Mouse (Mus musculus) forebrain, embryonic 16.5 days (tissue): ENCODE data around the gene 6030408B16Rik. TPM values are rescaled to one million over a fixed set of nuclear protein-coding genes. Genes with fewer than 3 reads are reported as not detected.

Experiments
- ATAC-seq: fragments of 200-750 bp; cut with Nextera tagmentation; 2 replicates; pipeline ENCODE4 v1.8.0; 2017; ENCODE audit warnings: mild to moderate bottlenecking, moderate library complexity
- H3K27ac ChIP-seq: fragments of 300-500 bp; sonication (generic); 2 replicates; pipeline ENCODE4 v1.5.1; 2014; ENCODE audit warnings: low read length, control low read depth
- H3K27me3 ChIP-seq: fragments of 300-500 bp; sonication (generic); replicated peaks from 2 replicates; pipeline ENCODE4 v1.6.1; 2014; ENCODE audit warnings: low read length; ENCODE audit not compliant: control insufficient read depth, insufficient read depth
- H3K36me3 ChIP-seq: fragments of 300-500 bp; sonication (generic); 2 replicates; pipeline ENCODE4 v1.6.1; 2014; ENCODE audit not compliant: control insufficient read depth, insufficient read depth
- H3K4me1 ChIP-seq: fragments of 300-500 bp; sonication (generic); replicated peaks from 2 replicates; pipeline ENCODE4 v1.6.1; 2014; ENCODE audit warnings: low read length; ENCODE audit not compliant: control insufficient read depth, insufficient read depth
- H3K4me2 ChIP-seq: fragments of 300-500 bp; sonication (generic); 2 replicates; pipeline ENCODE4 v1.6.1; 2014; ENCODE audit warnings: mild to moderate bottlenecking, low read length, control low read depth
- H3K4me3 ChIP-seq: fragments of 300-500 bp; sonication (generic); replicated peaks from 2 replicates; pipeline ENCODE4 v1.5.1; 2014; ENCODE audit warnings: mild to moderate bottlenecking, low read length, control low read depth
- H3K9ac ChIP-seq: fragments of 300-500 bp; sonication (generic); replicated peaks from 2 replicates; pipeline ENCODE4 v1.6.1; 2014; ENCODE audit warnings: low read depth, low read length, control low read depth
- H3K9me3 ChIP-seq: fragments of 300-500 bp; sonication (generic); 2 replicates; pipeline ENCODE4 v1.6.1; 2016; ENCODE audit warnings: low read length; ENCODE audit not compliant: control insufficient read depth
- WGBS: fragments of 180-500 bp; shearing (Covaris S2); extraction: QIAGEN DNeasy Blood & Tissue Kit; methylation state at CpG from one replicate; pipeline ENCODE4 v1.1.7; 2014; 5-methylcytosine and 5-hydroxymethylcytosine counted together
- polyA plus RNA-seq: library from polyadenylated mRNA; unstranded; fragments of >200 nt; fragmentation: Nextera tagmentation; extraction: Ambion mirVana; gene quantifications from 2 replicates; pipeline ENCODE4 v1.2.1, GENCODE M21; 2015

Gene 6030408B16Rik
- polyA plus RNA-seq, 1 experiment from 2014 or later, result 0.30 TPM

GRCm38 (mm10) chr15:101333648-101334047, 40.6 kb downstream of the 6030408B16Rik start:
- Histone ChIP-seq H3K9ac (no peak overlapping the region), H3K9me3 (no peaks in the 10 kb centered on the region), H3K4me2 (no peak overlapping the region), H3K27me3 (no peaks in the 10 kb centered on the region), H3K4me1 (no peaks in the 10 kb centered on the region), H3K27ac (no peak overlapping the region), H3K4me3 (no peak overlapping the region), H3K36me3 (no peaks in the 10 kb centered on the region)
- ATAC-seq, result no peak
- 54% methylated on average over 4 of the region's 4 CpGs for WGBS

GRCm38 (mm10) chr15:101336474-101337174, 43.6 kb downstream of the 6030408B16Rik start:
- H3K27me3 ChIP-seq, result no peaks in the 10 kb centered on the region
- no peak overlapping the region for H3K4me2 ChIP-seq
- no peak for ATAC-seq
- no peak overlapping the region for H3K9ac ChIP-seq
- peaks cover 5% of the 10 kb centered on the region; the same call in 1 of the 2 replicates for H3K4me1 ChIP-seq
- H3K36me3 ChIP-seq, result no peaks in the 10 kb centered on the region
- WGBS, result 50% methylated on average over 24 of the region's 24 CpGs
- H3K9me3 ChIP-seq, result no peaks in the 10 kb centered on the region
- H3K27ac ChIP-seq, result no peak overlapping the region
- H3K4me3 ChIP-seq, result no peak overlapping the region

GRCm38 (mm10) chr15:101338359-101338758, 45.3 kb downstream of the 6030408B16Rik start:
- Histone ChIP-seq H3K4me1 (peaks cover 5% of the 10 kb centered on the region; the same call in 1 of the 2 replicates), H3K4me2 (no peak overlapping the region), H3K4me3 (no peak overlapping the region), H3K9ac (no peak overlapping the region), H3K27me3 (no peaks in the 10 kb centered on the region), H3K9me3 (no peaks in the 10 kb centered on the region), H3K27ac (no peak overlapping the region), H3K36me3 (no peaks in the 10 kb centered on the region)
- 80% methylated on average over 4 of the region's 4 CpGs for WGBS
- no peak for ATAC-seq

GRCm38 (mm10) chr15:101339537-101339936, 46.5 kb downstream of the 6030408B16Rik start:
- H3K4me3 ChIP-seq, result no peak overlapping the region
- peak; percentile 97 for ATAC-seq
- H3K9ac ChIP-seq, result no peak overlapping the region
- 0% methylated on average over 2 of the region's 2 CpGs for WGBS
- H3K9me3 ChIP-seq, result no peaks in the 10 kb centered on the region
- H3K4me2 ChIP-seq, result no peak overlapping the region
- no peak overlapping the region for H3K27ac ChIP-seq
- H3K27me3 ChIP-seq, result no peaks in the 10 kb centered on the region
- no peaks in the 10 kb centered on the region for H3K36me3 ChIP-seq
- peaks cover 5% of the 10 kb centered on the region; the same call in 1 of the 2 replicates for H3K4me1 ChIP-seq

- 67% methylated on average over 5 of the region's 5 CpGs for WGBS
- no peak for ATAC-seq
- H3K4me1 ChIP-seq, result peaks cover 5% of the 10 kb centered on the region; the same call in 1 of the 2 replicates
- H3K27me3 ChIP-seq, result no peaks in the 10 kb centered on the region
- H3K4me2 ChIP-seq, result no peak overlapping the region
- H3K4me3 ChIP-seq, result no peak overlapping the region
- H3K27ac ChIP-seq, result no peak overlapping the region
- no peaks in the 10 kb centered on the region for H3K9me3 ChIP-seq
- no peak overlapping the region for H3K9ac ChIP-seq
- H3K36me3 ChIP-seq, result no peaks in the 10 kb centered on the region
These were observed 48.9 kb downstream of the 6030408B16Rik start for GRCm38 (mm10) chr15:101341797-101342515.

Other genes with a start within 250 kb of the 6030408B16Rik start
- not detected in 2 replicates for gene Gm47841, start 245.8 kb upstream of the 6030408B16Rik start, polyA plus RNA-seq
- gene Fignl2, start 214.6 kb upstream of the 6030408B16Rik start, polyA plus RNA-seq, result 0.05 TPM in 1 of 2 replicates, not detected in the other
- not detected in 2 replicates for gene Ankrd33, start 177.5 kb upstream of the 6030408B16Rik start, polyA plus RNA-seq
- 8.0 and 8.4 TPM in 2 replicates for gene Acvrl1, start 164.7 kb upstream of the 6030408B16Rik start, polyA plus RNA-seq
- gene Acvr1b, start 119.1 kb upstream of the 6030408B16Rik start, polyA plus RNA-seq, result 26.0 and 27.4 TPM in 2 replicates
- gene Grasp, start 69.0 kb upstream of the 6030408B16Rik start, polyA plus RNA-seq, result 1.3 and 1.8 TPM in 2 replicates
- 4.5 TPM in 2 replicates for gene Nr4a1, start 38.9 kb upstream of the 6030408B16Rik start, polyA plus RNA-seq
- gene Atg101, start 8.9 kb upstream of the 6030408B16Rik start, polyA plus RNA-seq, result 87.4 and 92.4 TPM in 2 replicates
- gene Krt80, start 77.0 kb downstream of the 6030408B16Rik start, polyA plus RNA-seq, result 0.13 and 0.14 TPM in 2 replicates
- gene Krt7, start 117.8 kb downstream of the 6030408B16Rik start, polyA plus RNA-seq, result 0.62 and 0.88 TPM in 2 replicates
- gene Krt87, start 145.6 kb downstream of the 6030408B16Rik start, polyA plus RNA-seq, result 0.20 and 0.31 TPM in 2 replicates
- gene Krt88, start 154.5 kb downstream of the 6030408B16Rik start, polyA plus RNA-seq, result not detected in 2 replicates
- not detected in 2 replicates for gene Krt81, start 170.5 kb downstream of the 6030408B16Rik start, polyA plus RNA-seq
- not detected in 2 replicates for gene Krt86, start 180.3 kb downstream of the 6030408B16Rik start, polyA plus RNA-seq
- not detected in 2 replicates for gene Krt83, start 198.3 kb downstream of the 6030408B16Rik start, polyA plus RNA-seq
- not detected in 2 replicates for gene Gm49425, start 224.0 kb downstream of the 6030408B16Rik start, polyA plus RNA-seq
- gene Krt84, start 239.6 kb downstream of the 6030408B16Rik start, polyA plus RNA-seq, result not detected in 2 replicates